Mouse (Mus musculus): ENCODE data around the gene Gm20388. TPM values are rescaled to one million over a fixed set of nuclear protein-coding genes. Genes with fewer than 3 reads are reported as not detected.

Gm20388 gene
- polyA plus RNA-seq, 1 experiment, result 0.36 TPM

- TF ChIP-seq TAL1 (IDR thresholded peaks at IDR 0.05; ENCODE audit: low read length) (no peak), GATA1 (IDR thresholded peaks at IDR 0.05; ENCODE audit: low read length) (no peak)
- no peaks in the 10 kb centered on the region for H3K9me3 ChIP-seq (ENCODE audit: control insufficient read depth, low read length)
- H3K27me3 ChIP-seq (ENCODE audit: control insufficient read depth), result no peaks in the 10 kb centered on the region
- H3K4me1 ChIP-seq (ENCODE audit: control insufficient read depth), result peaks cover 5% of the 10 kb centered on the region
- no peak overlapping the region for H3K4me3 ChIP-seq (replicated peaks)
- peaks cover 51% of the 10 kb centered on the region for H3K36me3 ChIP-seq (ENCODE audit: control insufficient read depth)
These were observed 2740.8 kb downstream of the Gm20388 start for GRCm38 (mm10) chr8:122651326-122651921.

GRCm38 (mm10) chr8:122652643-122653042 is 2742.0 kb downstream of the Gm20388 start:
- TF ChIP-seq TAL1 (IDR thresholded peaks at IDR 0.05; ENCODE audit: low read length), result no peak
- TF ChIP-seq GATA1 (IDR thresholded peaks at IDR 0.05; ENCODE audit: low read length), result no peak
- Histone ChIP-seq H3K4me1 (ENCODE audit: control insufficient read depth) (peaks cover 6% of the 10 kb centered on the region), H3K9me3 (ENCODE audit: control insufficient read depth, low read length) (no peaks in the 10 kb centered on the region), H3K27me3 (ENCODE audit: control insufficient read depth) (no peaks in the 10 kb centered on the region), H3K4me3 (replicated peaks) (no peak overlapping the region), H3K36me3 (ENCODE audit: control insufficient read depth) (peaks cover 41% of the 10 kb centered on the region)

- Histone ChIP-seq H3K27me3 (ENCODE audit: control insufficient read depth) (no peaks in the 10 kb centered on the region), H3K4me1 (ENCODE audit: control insufficient read depth) (peaks cover 11% of the 10 kb centered on the region), H3K36me3 (ENCODE audit: control insufficient read depth) (peaks cover 30% of the 10 kb centered on the region)
These were observed 2744.1 kb downstream of the Gm20388 start for GRCm38 (mm10) chr8:122654768-122655167.

GRCm38 (mm10) chr8:122656056-122656999 is 2745.7 kb downstream of the Gm20388 start:
- H3K4me1 ChIP-seq (ENCODE audit: control insufficient read depth), result peaks cover 17% of the 10 kb centered on the region
- TF ChIP-seq TAL1 (IDR thresholded peaks at IDR 0.05; ENCODE audit: low read length) (no peak), GATA1 (IDR thresholded peaks at IDR 0.05; ENCODE audit: low read length) (no peak)
- H3K4me3 ChIP-seq (replicated peaks), result no peak overlapping the region
- peaks cover 30% of the 10 kb centered on the region for H3K36me3 ChIP-seq (ENCODE audit: control insufficient read depth)
- H3K9me3 ChIP-seq (ENCODE audit: control insufficient read depth, low read length), result no peaks in the 10 kb centered on the region
- no peaks in the 10 kb centered on the region for H3K27me3 ChIP-seq (ENCODE audit: control insufficient read depth)

More at GRCm38 (mm10) chr8:122654768-122655167, 2744.1 kb downstream of the Gm20388 start:
- Histone ChIP-seq H3K4me3 (replicated peaks) (no peak overlapping the region), H3K9me3 (ENCODE audit: control insufficient read depth, low read length) (no peaks in the 10 kb centered on the region)
- TF ChIP-seq GATA1 (IDR thresholded peaks at IDR 0.05; ENCODE audit: low read length) (no peak), TAL1 (IDR thresholded peaks at IDR 0.05; ENCODE audit: low read length) (no peak)

- Histone ChIP-seq H3K4me1 (ENCODE audit: control insufficient read depth) (peaks cover 20% of the 10 kb centered on the region), H3K9me3 (ENCODE audit: control insufficient read depth, low read length) (no peaks in the 10 kb centered on the region), H3K27me3 (ENCODE audit: control insufficient read depth) (no peaks in the 10 kb centered on the region), H3K4me3 (replicated peaks) (no peak overlapping the region), H3K36me3 (ENCODE audit: control insufficient read depth) (peaks cover 34% of the 10 kb centered on the region)
- no peak for TF ChIP-seq TAL1 (IDR thresholded peaks at IDR 0.05; ENCODE audit: low read length)
- TF ChIP-seq GATA1 (IDR thresholded peaks at IDR 0.05; ENCODE audit: low read length), result no peak
These were observed 2747.6 kb downstream of the Gm20388 start for GRCm38 (mm10) chr8:122658149-122658806.

GRCm38 (mm10) chr8:122658807-122659160 is 2748.1 kb downstream of the Gm20388 start:
- no peaks in the 10 kb centered on the region for H3K9me3 ChIP-seq (ENCODE audit: control insufficient read depth, low read length)
- no peak overlapping the region for H3K4me3 ChIP-seq (replicated peaks)
- H3K4me1 ChIP-seq (ENCODE audit: control insufficient read depth), result peaks cover 24% of the 10 kb centered on the region
- no peaks in the 10 kb centered on the region for H3K27me3 ChIP-seq (ENCODE audit: control insufficient read depth)
- TF ChIP-seq GATA1 (IDR thresholded peaks at IDR 0.05; ENCODE audit: low read length) (no peak), TAL1 (IDR thresholded peaks at IDR 0.05; ENCODE audit: low read length) (no peak)
- peaks cover 38% of the 10 kb centered on the region for H3K36me3 ChIP-seq (ENCODE audit: control insufficient read depth)

GRCm38 (mm10) chr8:122660022-122660421 is 2749.4 kb downstream of the Gm20388 start:
- Histone ChIP-seq H3K4me1 (ENCODE audit: control insufficient read depth) (peaks cover 33% of the 10 kb centered on the region), H3K27me3 (ENCODE audit: control insufficient read depth) (no peaks in the 10 kb centered on the region), H3K9me3 (ENCODE audit: control insufficient read depth, low read length) (no peaks in the 10 kb centered on the region), H3K4me3 (replicated peaks) (no peak overlapping the region), H3K36me3 (ENCODE audit: control insufficient read depth) (peaks cover 43% of the 10 kb centered on the region)
- TF ChIP-seq GATA1 (IDR thresholded peaks at IDR 0.05; ENCODE audit: low read length) (no peak), TAL1 (IDR thresholded peaks at IDR 0.05; ENCODE audit: low read length) (no peak)

- TF ChIP-seq TAL1 (IDR thresholded peaks at IDR 0.05; ENCODE audit: low read length), result no peak
- TF ChIP-seq GATA1 (IDR thresholded peaks at IDR 0.05; ENCODE audit: low read length), result no peak
- no peak overlapping the region for H3K4me3 ChIP-seq (replicated peaks)
- H3K9me3 ChIP-seq (ENCODE audit: control insufficient read depth, low read length), result no peaks in the 10 kb centered on the region
- peaks cover 48% of the 10 kb centered on the region for H3K36me3 ChIP-seq (ENCODE audit: control insufficient read depth)
- H3K4me1 ChIP-seq (ENCODE audit: control insufficient read depth), result peaks cover 42% of the 10 kb centered on the region
- no peaks in the 10 kb centered on the region for H3K27me3 ChIP-seq (ENCODE audit: control insufficient read depth)
These were observed 2750.5 kb downstream of the Gm20388 start for GRCm38 (mm10) chr8:122661138-122661537.

GRCm38 (mm10) chr8:122661894-122662293 is 2751.3 kb downstream of the Gm20388 start:
- Histone ChIP-seq H3K27me3 (ENCODE audit: control insufficient read depth) (peaks cover 3% of the 10 kb centered on the region), H3K9me3 (ENCODE audit: control insufficient read depth, low read length) (no peaks in the 10 kb centered on the region), H3K4me1 (ENCODE audit: control insufficient read depth) (peaks cover 48% of the 10 kb centered on the region), H3K4me3 (replicated peaks) (no peak overlapping the region), H3K36me3 (ENCODE audit: control insufficient read depth) (peaks cover 48% of the 10 kb centered on the region)
- TF ChIP-seq GATA1 (IDR thresholded peaks at IDR 0.05; ENCODE audit: low read length), result no peak
- TF ChIP-seq TAL1 (IDR thresholded peaks at IDR 0.05; ENCODE audit: low read length), result no peak

All from erythroblast, embryonic 14.5 days (primary cell).